8 mouse cellular contexts compared by ENCODE assay signal in the genomic region with DNA sequence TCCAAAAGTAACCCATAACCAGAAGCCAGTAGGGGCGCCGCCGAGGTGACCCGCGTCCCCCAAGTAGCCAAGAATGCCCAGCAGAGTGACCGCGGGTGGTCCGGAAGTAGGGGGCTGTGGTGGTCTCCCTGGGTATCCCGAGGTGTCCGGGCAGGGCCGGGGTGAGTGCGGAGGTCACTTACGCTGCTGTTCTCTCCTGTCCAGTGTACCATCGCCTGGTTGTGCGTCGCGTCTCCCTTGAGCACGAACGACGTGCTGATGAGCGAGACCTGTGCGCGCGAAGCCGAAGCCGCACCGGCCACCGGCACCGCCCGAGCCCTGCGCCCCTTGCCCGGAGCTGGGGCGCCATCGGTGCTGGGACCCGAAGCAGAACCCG. TPM values are rescaled to one million over a fixed set of nuclear protein-coding genes. Genes with fewer than 3 reads are reported as not detected.
DNase-seq lines count a peak whose midpoint lies in the region; ATAC-seq and TF ChIP-seq lines count a peak whose summit lies in the region.

No protein-coding gene starts in this region.

- peak overlapping the region; percentile 68 for H3K4me3 ChIP-seq in heart, embryonic 12.5 days
- peak overlapping the region in 1 of 3 experiments; percentile 57 for H3K4me3 ChIP-seq in CH12.LX (replicated peaks in 1 of 3; ENCODE audit: low read depth in 2 of 3, low read length in 2 of 3, poor library complexity in 1 of 3)
- H3K4me3 ChIP-seq in forebrain, embryonic 10.5 days = peak overlapping the region; percentile 65
- H3K4me3 ChIP-seq in limb, embryonic 14.5 days (replicated peaks; ENCODE audit: low read length) = peak overlapping the region; percentile 85

- H3K79me2 ChIP-seq in CH12.LX (replicated peaks; ENCODE audit: control insufficient read depth, extremely low read depth, insufficient read depth, poor library complexity, severe bottlenecking) = no peaks in the 10 kb centered on the region

- H3K9ac ChIP-seq in heart, embryonic 12.5 days = peak overlapping the region; percentile 88
- H3K9ac ChIP-seq in CH12.LX (ENCODE audit: insufficient read depth, low read depth) = no peak overlapping the region
- peak overlapping the region; percentile 81 for H3K9ac ChIP-seq in limb, embryonic 14.5 days (ENCODE audit: low read depth, low read length, severe bottlenecking)

- H3K4me1 ChIP-seq in heart, embryonic 12.5 days (replicated peaks) = peaks cover 37% of the 10 kb centered on the region
- peaks cover 2 to 35% of the 10 kb centered on the region in 2 experiments; a peak in 3 of 4 replicates for H3K4me1 ChIP-seq in CH12.LX (ENCODE audit: control insufficient read depth in 1 of 2, insufficient read depth in 2 of 2)
- peaks cover 49% of the 10 kb centered on the region for H3K4me1 ChIP-seq in forebrain, embryonic 10.5 days
- H3K4me1 ChIP-seq in limb, embryonic 14.5 days (ENCODE audit: control insufficient read depth, insufficient read depth, low read length) = peaks cover 17% of the 10 kb centered on the region

- H3K27ac ChIP-seq in heart, embryonic 12.5 days (ENCODE audit: poor library complexity, severe bottlenecking) = no peak overlapping the region
- no peak overlapping the region for H3K27ac ChIP-seq in CH12.LX (ENCODE audit: insufficient read depth, low read depth)
- peak overlapping the region; percentile 87 for H3K27ac ChIP-seq in forebrain, embryonic 10.5 days
- H3K27ac ChIP-seq in limb, embryonic 14.5 days (replicated peaks; ENCODE audit: low read depth, low read length) = no peak overlapping the region; the same call in 1 of the 2 replicates

- no peak for DNase-seq in heart, postnatal 25 days (ENCODE audit: low spot score)
- DNase-seq in CH12.LX (ENCODE audit: extremely low read depth) = no peak
- peak; percentile 50 for DNase-seq in forebrain, embryonic 10.5 days (ENCODE audit: extremely low spot score, low spot score)
- no peak for DNase-seq in limb, embryonic 14.5 days (ENCODE audit: low spot score)
- peak; percentile 61 for DNase-seq in retina, postnatal 1 day
- no peak for DNase-seq in cerebellum, postnatal 4 days (ENCODE audit: low spot score in 2 of 2)
- DNase-seq in gastrocnemius, postnatal 25 days = no peak

- no peak for TF ChIP-seq EP300 in CH12.LX (IDR thresholded peaks at IDR 0.05; ENCODE audit: low read length)

- ATAC-seq in heart, embryonic 12.5 days (ENCODE audit: insufficient number of reproducible peaks, low FRiP score) = no peak
- peak; percentile 6; the same call in 1 of the 2 replicates for ATAC-seq in limb, embryonic 14.5 days (ENCODE audit: low FRiP score, low read depth)

- H3K27me3 ChIP-seq in heart, embryonic 12.5 days (replicated peaks) = peaks cover 32% of the 10 kb centered on the region
- peaks cover 78% of the 10 kb centered on the region for H3K27me3 ChIP-seq in CH12.LX (replicated peaks)
- H3K27me3 ChIP-seq in forebrain, embryonic 10.5 days (ENCODE audit: poor library complexity, severe bottlenecking) = peaks cover 77% of the 10 kb centered on the region
- no peaks in the 10 kb centered on the region for H3K27me3 ChIP-seq in limb, embryonic 14.5 days (ENCODE audit: control insufficient read depth, insufficient read depth, low read length)

- H3K9me3 ChIP-seq in heart, embryonic 12.5 days (replicated peaks) = no peaks in the 10 kb centered on the region
- H3K9me3 ChIP-seq in CH12.LX (replicated peaks; ENCODE audit: low read length) = no peaks in the 10 kb centered on the region
- H3K9me3 ChIP-seq in forebrain, embryonic 10.5 days = no peaks in the 10 kb centered on the region
- H3K9me3 ChIP-seq in limb, embryonic 14.5 days (ENCODE audit: control insufficient read depth, low read length) = no peaks in the 10 kb centered on the region

- in situ Hi-C loops in CH12.LX (cut with MboI; ENCODE audit: low pct_ligation_motif_present, low pct_unique_long_range_greater_than_20kb, low sequenced_read_pairs) = loop anchor here (5.0 to 25.0 kb wide), 3 partner anchors 75 to 510 kb away; partner anchors contain the start of gene Afap1

- peak overlapping the region; percentile 93 for H3K4me2 ChIP-seq in heart, embryonic 12.5 days
- peak overlapping the region; percentile 91 for H3K4me2 ChIP-seq in CH12.LX (ENCODE audit: insufficient read depth, low read depth, poor library complexity, severe bottlenecking)
- peak overlapping the region; percentile 99 for H3K4me2 ChIP-seq in limb, embryonic 14.5 days (replicated peaks; ENCODE audit: low read depth, low read length, severe bottlenecking)

- H3K36me3 ChIP-seq in heart, embryonic 12.5 days = no peaks in the 10 kb centered on the region
- no peaks in the 10 kb centered on the region for H3K36me3 ChIP-seq in CH12.LX (replicated peaks in 1 of 2; ENCODE audit: control insufficient read depth in 1 of 2, insufficient read depth in 1 of 2, low read length in 1 of 2)
- H3K36me3 ChIP-seq in forebrain, embryonic 10.5 days (replicated peaks) = no peaks in the 10 kb centered on the region
- H3K36me3 ChIP-seq in limb, embryonic 14.5 days (ENCODE audit: control insufficient read depth, insufficient read depth, low read length) = no peaks in the 10 kb centered on the region

- intact Hi-C loops in heart, postnatal 25 days (cut with DNase I) = loop anchor here (2.0 to 10.0 kb wide), 3 partner anchors 173 to 513 kb away; no protein-coding TSS in a partner anchor

- dilution Hi-C loops in CH12.LX (cut with MboI; ENCODE audit: extremely low pct_ligation_motif_present, extremely low pct_unique_long_range_greater_than_20kb, low sequenced_read_pairs) = no loop called here

- no peak for TF ChIP-seq CTCF in CH12.LX (conservative IDR thresholded peaks at IDR 0.05 in 1 of 2, IDR thresholded peaks at IDR 0.05 in 1 of 2; ENCODE audit: low read depth in 2 of 2, low read length in 2 of 2)

- no peak for TF ChIP-seq RAD21 in CH12.LX (IDR thresholded peaks at IDR 0.05; ENCODE audit: low read depth, low read length)

- WGBS in heart, embryonic 12.5 days = 1% methylated on average over 36 of the region's 36 CpGs
- WGBS in forebrain, embryonic 10.5 days = 1% methylated on average over 36 of the region's 36 CpGs
- WGBS in limb, embryonic 14.5 days = 0% methylated on average over 21 of the region's 36 CpGs

- TF ChIP-seq POLR2A in CH12.LX (IDR thresholded peaks at IDR 0.05; ENCODE audit: low read depth, low read length) = no peak
- no peak for TF ChIP-seq POLR2A in limb, embryonic 14.5 days (IDR thresholded peaks at IDR 0.05; ENCODE audit: borderline replicate concordance, extremely low read depth, insufficient read depth, insufficient read length)

TF ChIP-seq in CH12.LX, 34 proteins besides CTCF, POLR2A, EP300 and RAD21:
- no peak for TF ChIP-seq HCFC1 (IDR thresholded peaks at IDR 0.05; ENCODE audit: low read depth, low read length)

RNA-seq across cellular contexts. Expression of gene Sorcs2, which starts 0.6 kb away (rescaled TPM):
- polyA plus RNA-seq in heart, embryonic 12.5 days (2016; fragmentation: Nextera tagmentation; extraction: Ambion mirVana) = 12.4 and 14.1 TPM in 2 replicates
- total RNA-seq in heart, postnatal 25 days (2021) = 10 to 100 TPM in 1 of 2 experiments, 1 to 10 TPM in 1; 9.7 to 13.1 TPM
- total RNA-seq in CH12.LX (2012; rRNA removed) (0.21 and 0.42 TPM in 2 replicates), CH12.LX (2014; rRNA removed) (0.46 and 0.55 TPM in 2 replicates)
- polyA plus RNA-seq in CH12.LX (2012; ENCODE audit: insufficient read length, low read depth) = 1.2 and 1.6 TPM in 2 replicates
- polyA plus RNA-seq in forebrain, embryonic 10.5 days (2016; fragmentation: Nextera tagmentation; extraction: Ambion mirVana) = 4.7 and 4.8 TPM in 2 replicates
- polyA plus RNA-seq in limb, embryonic 14.5 days (2012; rRNA removed) = 34.4 and 43.6 TPM in 2 replicates
- 25.4 and 26.8 TPM in 2 replicates for polyA plus RNA-seq in limb, embryonic 14.5 days (2014; fragmentation: Nextera tagmentation; extraction: Ambion mirVana)
- 1 to 10 TPM; 2.2 to 4.3 TPM for total RNA-seq in gastrocnemius, postnatal 25 days (2021)

Comparison
In these comparisons a context has a peak if more than half of its experiments do, and no peak if none do; other contexts are left out.
1. DNase-seq: peak in forebrain, embryonic 10.5 days (single experiment) and retina, postnatal 1 day (single experiment); none in heart, postnatal 25 days (single experiment), CH12.LX (single experiment), limb, embryonic 14.5 days (single experiment), cerebellum, postnatal 4 days (0 of 2) and gastrocnemius, postnatal 25 days (single experiment).
2. Peak in every context shown above with its lines, with median percentiles within 50 percentile points of each other: H3K4me2 ChIP-seq.